Mouse (Mus musculus): ENCODE measurements around the gene Tmem44. TPM values are rescaled to one million over a fixed set of nuclear protein-coding genes. Genes with fewer than 3 reads are reported as not detected.
A peak's percentile ranks its signal among the peaks of the same experiment; 100 is the strongest.

Gene Tmem44
- polyA plus RNA-seq, 1 experiment from 2014 or later, result not detected

DNA sequence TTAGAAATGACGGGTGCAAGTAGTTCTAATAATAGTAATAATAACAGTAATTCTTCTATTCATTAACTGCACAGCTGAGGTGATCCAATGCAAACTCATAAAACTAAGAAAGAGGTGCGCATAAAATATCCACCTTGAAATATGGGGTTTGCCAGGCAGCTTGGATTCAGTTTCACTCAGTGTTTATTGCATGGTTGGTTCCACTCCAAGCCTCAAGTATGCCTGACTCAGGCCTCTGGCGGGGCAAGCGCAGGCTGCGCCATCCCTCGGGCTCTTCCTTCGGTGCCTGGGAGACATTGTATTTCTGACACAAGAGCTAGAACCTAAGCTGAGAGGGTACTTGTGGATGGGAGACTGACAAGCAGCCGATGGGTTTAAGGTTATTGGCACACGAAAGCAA, 32.0 kb downstream of the Tmem44 start:
- no peaks in the 10 kb centered on the region for H3K79me2 ChIP-seq (ENCODE audit: inconsistent target)
- 89% methylated on average over 7 of the region's 9 CpGs for whole genome bisulfite sequencing (ENCODE audit: missing documents)
- H3K4me3 ChIP-seq (ENCODE audit: inconsistent target), result no peak overlapping the region
- H3K27ac ChIP-seq, result no peak overlapping the region
- H3K36me3 ChIP-seq (ENCODE audit: inconsistent target), result no peaks in the 10 kb centered on the region

DNA sequence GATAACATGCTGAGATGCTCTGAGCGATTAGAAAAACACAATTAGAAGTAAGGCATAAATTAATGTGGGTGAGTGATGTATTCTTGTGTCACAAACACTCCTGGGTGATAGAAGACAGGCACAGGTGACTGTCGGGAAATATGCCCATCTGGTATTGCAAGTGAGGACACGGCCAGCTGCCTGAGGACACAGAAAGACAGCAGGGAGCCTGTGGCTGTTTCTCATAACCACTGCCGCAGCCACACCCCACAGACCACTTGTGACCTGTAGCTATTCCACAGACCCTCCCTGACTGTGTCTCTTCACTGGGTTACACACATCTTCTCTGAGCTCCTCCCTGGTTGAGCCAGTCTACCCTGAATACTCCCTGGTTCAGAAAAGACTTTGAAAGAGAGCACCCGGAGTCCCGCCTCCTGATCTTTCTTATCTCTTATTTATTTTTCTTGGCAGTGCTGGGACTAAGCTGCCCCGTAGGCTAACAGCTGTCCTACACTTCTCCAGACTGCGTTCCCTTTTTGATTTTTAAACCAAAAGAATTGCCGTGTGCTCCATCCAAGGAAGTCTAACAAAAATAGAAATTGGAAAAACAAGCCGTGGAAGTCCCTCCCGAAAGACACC, 32.9 kb downstream of the Tmem44 start:
- WGBS (ENCODE audit: missing documents), result 88% methylated on average over 11 of the region's 11 CpGs
- no peaks in the 10 kb centered on the region for H3K36me3 ChIP-seq (ENCODE audit: inconsistent target)

DNA sequence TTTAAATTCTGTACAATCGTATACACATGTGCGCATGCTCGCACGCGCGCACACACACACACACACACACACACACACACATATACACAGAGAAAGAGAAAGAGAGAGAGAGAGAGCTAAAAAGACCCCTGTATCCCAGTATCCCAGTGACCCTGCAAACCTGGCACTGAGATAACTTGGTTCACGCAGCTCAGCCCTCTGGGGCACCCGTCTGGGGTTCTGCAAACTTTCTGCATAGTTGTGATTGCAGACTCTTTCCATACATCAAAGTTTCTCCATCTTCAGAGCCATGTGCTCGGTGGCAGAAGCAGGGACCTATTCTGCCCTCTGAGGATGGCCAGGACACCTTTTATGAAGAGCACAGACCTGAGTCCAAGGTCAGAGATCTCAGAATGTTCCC, 33.6 kb downstream of the Tmem44 start:
- 90% methylated on average over 3 of the region's 9 CpGs for WGBS (ENCODE audit: missing documents)
- H3K4me3 ChIP-seq (ENCODE audit: inconsistent target), result no peak overlapping the region
- no peak overlapping the region for H3K27ac ChIP-seq
- no peaks in the 10 kb centered on the region for H3K79me2 ChIP-seq (ENCODE audit: inconsistent target)
- H3K36me3 ChIP-seq (ENCODE audit: inconsistent target), result no peaks in the 10 kb centered on the region

More for the DNA sequence above, 32.9 kb downstream of the Tmem44 start:
- H3K79me2 ChIP-seq (ENCODE audit: inconsistent target), result no peaks in the 10 kb centered on the region
- no peak overlapping the region for H3K27ac ChIP-seq
- no peak overlapping the region for H3K4me3 ChIP-seq (ENCODE audit: inconsistent target)

DNA sequence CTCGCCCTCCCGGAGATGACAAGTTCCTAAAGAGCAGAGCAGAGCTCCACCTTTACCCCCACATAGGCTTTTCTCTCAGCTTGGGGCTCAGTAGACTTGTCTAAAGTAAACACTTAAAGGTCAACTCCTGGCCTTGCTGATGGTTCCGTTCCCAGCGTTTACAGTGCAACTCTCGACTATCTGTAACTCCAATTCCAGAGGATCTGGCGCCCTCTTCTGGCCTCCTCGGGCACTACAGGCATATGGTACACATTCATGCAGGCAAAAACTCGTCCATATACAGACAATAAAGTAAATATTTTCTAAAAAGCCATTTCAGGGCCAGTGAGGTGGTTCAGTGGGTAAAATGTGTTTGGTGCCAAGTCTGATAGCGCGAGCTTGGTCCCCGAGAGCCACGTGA, 35.2 kb downstream of the Tmem44 start:
- no peak overlapping the region for H3K27ac ChIP-seq
- no peaks in the 10 kb centered on the region for H3K79me2 ChIP-seq (ENCODE audit: inconsistent target)
- H3K36me3 ChIP-seq (ENCODE audit: inconsistent target), result no peaks in the 10 kb centered on the region
- WGBS (ENCODE audit: missing documents), result 81% methylated on average over 9 of the region's 12 CpGs
- no peak overlapping the region for H3K4me3 ChIP-seq (ENCODE audit: inconsistent target)

DNA sequence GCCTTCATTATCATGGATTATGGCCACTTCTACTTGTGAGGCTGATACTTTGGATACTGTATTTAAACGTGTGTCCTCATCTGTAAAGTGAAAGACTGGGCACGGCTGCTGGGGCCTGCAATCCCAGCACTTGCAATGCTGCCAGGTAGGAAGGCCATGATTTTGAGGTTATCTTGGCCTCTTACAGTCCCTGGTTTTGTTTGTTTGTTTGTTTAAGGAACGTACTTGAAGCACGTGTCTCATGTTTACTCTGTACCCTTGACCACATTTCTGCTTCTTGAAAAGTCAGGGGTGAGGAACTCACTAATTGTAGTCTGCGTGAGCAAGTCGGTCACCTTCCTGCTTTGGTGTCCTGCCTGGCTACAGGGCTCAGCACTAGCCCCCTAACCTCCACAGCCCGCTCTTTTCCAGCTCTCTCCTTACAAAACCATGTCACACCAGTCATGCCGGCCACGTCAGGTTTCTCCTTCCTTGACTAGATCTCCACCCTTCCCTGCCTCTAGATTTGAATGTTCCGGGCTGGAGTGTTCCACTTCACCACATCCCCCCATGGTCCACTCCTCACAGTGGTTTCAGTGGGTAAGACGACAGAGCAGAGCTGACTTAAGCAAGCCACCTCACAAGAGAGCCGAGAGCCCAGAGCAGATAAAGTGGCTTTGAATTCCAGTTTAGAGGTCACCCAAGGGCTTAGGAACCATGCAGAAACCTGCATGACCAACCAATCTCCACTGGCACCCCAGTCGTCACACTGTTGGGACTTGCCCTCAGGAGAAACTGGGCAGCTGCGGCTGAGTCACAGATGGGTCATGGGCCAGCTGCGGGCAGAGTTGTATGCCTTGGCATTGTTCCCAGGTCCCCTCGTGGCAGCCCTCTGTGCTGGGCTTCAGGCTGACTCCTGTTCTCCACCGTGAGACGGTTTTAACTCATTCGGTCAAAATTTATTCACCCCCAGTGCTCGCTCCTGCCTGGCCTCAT, 37.3 kb downstream of the Tmem44 start:
- no peaks in the 10 kb centered on the region for H3K36me3 ChIP-seq (ENCODE audit: inconsistent target)
- no peak overlapping the region for H3K4me3 ChIP-seq (ENCODE audit: inconsistent target)
- no peaks in the 10 kb centered on the region for H3K79me2 ChIP-seq (ENCODE audit: inconsistent target)
- WGBS (ENCODE audit: missing documents), result 78% methylated on average over 20 of the region's 20 CpGs
- no peak overlapping the region for H3K27ac ChIP-seq

DNA sequence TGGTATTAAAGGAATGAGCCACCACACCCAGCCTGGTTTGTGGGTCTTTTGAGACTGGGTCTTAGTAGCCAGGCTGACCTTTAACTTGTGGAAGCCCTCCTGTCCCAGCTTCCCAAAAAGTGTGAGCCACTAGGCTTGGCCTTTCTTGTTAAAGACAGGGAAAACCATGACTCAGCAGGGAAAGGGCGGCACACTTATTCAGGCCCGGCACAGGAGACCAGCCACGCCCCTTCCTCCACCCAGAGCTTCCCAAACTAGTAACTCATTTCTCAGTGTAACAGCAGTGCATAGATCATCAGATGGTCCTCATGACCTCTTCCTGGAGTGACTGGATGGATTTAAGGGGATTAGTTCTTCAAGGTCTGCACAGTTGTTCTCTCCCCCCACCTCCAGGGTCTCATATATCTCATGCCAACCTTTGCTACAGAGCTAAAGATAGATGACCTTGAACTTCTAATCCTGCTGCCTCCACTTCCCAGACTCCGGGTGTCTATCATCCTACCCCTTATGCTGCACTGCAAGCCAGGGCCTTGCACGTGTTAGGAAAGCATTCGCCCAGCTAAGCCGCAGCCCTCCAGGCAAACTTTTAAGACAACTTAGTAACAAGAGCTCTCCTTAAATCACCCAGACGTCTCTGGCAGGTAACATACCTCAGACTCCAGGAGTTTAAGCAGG, 38.1 kb downstream of the Tmem44 start:
- 0 out of 2 replicates have a peak overlapping the region, but pooled peaks have one; percentile 12 for H3K27ac ChIP-seq
- no peaks in the 10 kb centered on the region for H3K79me2 ChIP-seq (ENCODE audit: inconsistent target)
- H3K36me3 ChIP-seq (ENCODE audit: inconsistent target), result no peaks in the 10 kb centered on the region
- H3K4me3 ChIP-seq (ENCODE audit: inconsistent target), result no peak overlapping the region
- 66% methylated on average over 8 of the region's 8 CpGs for WGBS (ENCODE audit: missing documents)

DNA sequence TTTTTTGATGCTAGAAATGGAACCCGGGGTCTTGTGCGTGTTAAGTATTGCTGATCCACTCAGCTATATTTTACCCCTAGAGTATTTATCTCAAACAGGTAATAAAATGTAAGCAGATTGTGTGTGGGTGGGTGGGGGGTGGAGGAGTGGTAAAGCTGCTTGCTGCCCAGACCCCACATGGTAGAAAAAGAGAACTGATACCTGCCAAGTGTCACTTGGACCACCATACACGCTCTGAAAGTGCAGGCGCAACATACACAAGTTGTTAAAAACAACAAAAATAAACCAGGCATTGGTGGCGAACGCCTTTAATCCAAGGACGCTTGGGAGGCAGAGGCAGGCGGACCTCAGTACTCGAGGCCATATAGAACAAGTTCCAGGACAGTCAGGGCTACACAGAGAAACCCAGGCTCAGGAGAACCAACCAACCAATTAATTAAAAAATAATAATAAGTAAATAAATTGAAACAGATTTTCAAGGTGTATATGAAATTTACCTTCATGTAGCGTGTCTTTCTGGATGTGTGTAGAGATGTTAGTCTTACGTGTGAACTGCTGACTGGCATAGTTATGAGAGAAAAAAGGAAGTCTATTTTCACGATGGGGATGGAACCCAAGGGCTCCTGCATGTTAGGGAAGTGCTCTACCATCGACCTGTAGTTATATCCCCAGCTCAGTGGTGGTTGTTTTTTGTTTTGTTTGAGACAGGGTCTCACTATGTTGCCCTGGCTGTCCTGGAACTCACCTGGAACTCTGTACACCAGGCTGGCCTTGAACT, 38.9 kb downstream of the Tmem44 start:
- no peak overlapping the region for H3K4me3 ChIP-seq (ENCODE audit: inconsistent target)
- peak overlapping the region; percentile 85; the same call in 1 of the 2 replicates for H3K27ac ChIP-seq
- WGBS (ENCODE audit: missing documents), result 53% methylated on average over 13 of the region's 13 CpGs
- H3K36me3 ChIP-seq (ENCODE audit: inconsistent target), result no peaks in the 10 kb centered on the region
- no peaks in the 10 kb centered on the region for H3K79me2 ChIP-seq (ENCODE audit: inconsistent target)

DNA sequence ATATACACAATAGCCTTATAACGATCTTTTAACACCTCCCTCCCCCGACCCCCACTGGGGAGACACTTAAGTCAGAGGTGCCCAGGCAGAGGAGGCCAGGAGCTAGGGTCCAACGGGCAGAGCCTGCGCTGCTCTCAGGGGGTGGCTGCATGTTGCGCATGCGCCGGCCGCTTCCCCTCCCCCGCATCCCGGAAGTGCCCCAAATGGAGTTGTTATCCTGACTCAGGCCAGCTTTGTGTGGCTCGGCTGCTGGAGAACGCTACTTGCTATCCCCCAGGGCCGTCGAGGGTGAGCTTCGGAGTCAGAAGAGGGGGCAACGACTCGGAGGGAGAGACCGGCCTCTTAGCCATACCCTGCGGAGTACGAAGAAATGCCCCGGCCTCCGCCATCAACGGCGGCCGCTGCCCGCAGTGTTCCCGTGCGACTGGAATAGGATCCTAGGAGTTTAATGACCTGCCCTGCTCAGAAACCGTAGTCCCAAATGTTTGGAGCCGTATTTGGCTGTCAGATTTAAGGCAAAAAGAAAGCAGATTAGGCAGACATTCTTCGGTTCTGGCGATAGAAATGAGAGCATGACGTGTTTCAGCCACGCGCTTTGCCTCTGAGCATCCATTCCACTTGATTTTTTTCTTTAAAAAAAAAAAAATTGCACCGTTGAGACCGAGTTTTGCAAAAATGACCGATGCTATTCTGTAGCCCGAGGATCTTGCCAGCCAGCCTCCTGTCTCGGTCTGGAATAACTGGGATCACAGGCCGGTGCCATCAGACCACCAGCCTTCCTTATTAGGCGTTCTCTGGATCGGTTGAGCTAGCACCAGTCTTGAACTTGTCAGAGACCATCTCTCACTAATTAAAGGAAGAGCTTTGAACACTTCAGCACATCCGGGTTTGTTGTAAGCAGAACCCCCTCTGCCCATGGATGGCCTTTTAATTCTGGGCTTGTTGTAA, 39.9 kb downstream of the Tmem44 start:
- WGBS (ENCODE audit: missing documents), result 5% methylated on average over 44 of the region's 44 CpGs
- Histone ChIP-seq H3K36me3 (ENCODE audit: inconsistent target) (no peaks in the 10 kb centered on the region), H3K79me2 (ENCODE audit: inconsistent target) (no peaks in the 10 kb centered on the region), H3K27ac (peak overlapping the region; percentile 85), H3K4me3 (ENCODE audit: inconsistent target) (peak overlapping the region; percentile 68)

DNA sequence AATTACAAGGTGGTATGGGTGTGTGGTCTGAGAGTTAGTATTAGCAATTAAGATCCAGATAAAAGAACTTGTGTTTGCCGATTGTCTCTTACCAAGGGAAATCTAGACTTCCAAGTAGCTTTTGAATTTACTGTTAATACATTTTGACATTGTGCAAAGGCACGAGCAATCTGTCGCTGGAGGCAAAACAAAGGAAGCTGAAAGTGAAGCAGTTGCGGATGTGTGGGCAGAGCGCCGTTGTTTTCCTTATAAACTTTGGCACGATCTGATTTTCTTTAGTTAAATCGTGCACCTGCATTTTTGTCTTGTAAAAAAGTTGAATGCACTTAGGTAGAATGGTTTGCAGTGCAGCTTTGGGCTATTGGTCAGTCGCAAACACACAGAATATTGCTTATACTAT, 40.6 kb downstream of the Tmem44 start:
- no peaks in the 10 kb centered on the region for H3K36me3 ChIP-seq (ENCODE audit: inconsistent target)
- H3K4me3 ChIP-seq (ENCODE audit: inconsistent target), result peak overlapping the region; percentile 68
- peak overlapping the region; percentile 85 for H3K27ac ChIP-seq
- no peaks in the 10 kb centered on the region for H3K79me2 ChIP-seq (ENCODE audit: inconsistent target)
- 7% methylated on average over 9 of the region's 9 CpGs for WGBS (ENCODE audit: missing documents)

DNA sequence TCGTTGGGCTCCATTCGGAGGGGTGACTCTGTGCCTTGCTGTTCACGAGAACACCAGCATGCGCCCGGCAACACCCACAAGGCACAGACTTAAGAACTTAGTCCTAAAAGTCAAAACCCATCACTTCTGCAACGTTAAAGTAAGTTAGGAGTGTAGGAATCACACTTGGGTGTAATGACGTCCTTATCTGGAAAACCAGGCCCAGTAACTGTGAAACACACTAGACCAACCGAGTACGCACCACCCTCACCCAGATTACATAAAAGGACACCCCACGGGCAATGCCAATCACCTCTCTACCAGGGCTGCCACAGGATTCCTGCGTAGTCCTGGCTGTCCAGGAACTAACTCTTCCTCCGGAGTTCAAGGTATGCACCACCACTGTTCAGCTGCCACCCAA, 41.3 kb downstream of the Tmem44 start:
- H3K36me3 ChIP-seq (ENCODE audit: inconsistent target), result no peaks in the 10 kb centered on the region
- H3K27ac ChIP-seq, result no peak overlapping the region
- H3K79me2 ChIP-seq (ENCODE audit: inconsistent target), result no peaks in the 10 kb centered on the region
- 93% methylated on average over 11 of the region's 12 CpGs for WGBS (ENCODE audit: missing documents)
- H3K4me3 ChIP-seq (ENCODE audit: inconsistent target), result no peak overlapping the region

DNA sequence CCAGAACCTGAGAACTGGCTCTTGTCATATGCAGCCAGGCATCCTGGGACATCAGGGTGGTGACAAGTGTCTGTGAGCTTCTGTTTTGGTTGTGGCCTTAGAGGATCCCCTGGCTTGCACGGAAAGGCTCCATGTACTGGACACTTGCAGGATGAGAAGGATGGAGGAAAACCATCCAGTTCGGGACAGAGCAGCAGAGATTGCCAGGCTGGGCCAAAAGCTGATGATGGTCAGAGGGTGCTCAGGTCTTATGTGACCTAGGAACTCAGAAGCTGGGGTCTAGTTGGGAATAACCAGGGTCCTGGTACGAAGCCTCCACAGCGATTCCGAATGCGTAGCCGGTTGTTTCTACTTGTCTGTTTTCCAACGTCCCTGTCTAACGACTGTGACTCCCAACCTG, 41.9 kb downstream of the Tmem44 start:
- Histone ChIP-seq H3K4me3 (ENCODE audit: inconsistent target) (no peak overlapping the region), H3K79me2 (ENCODE audit: inconsistent target) (no peaks in the 10 kb centered on the region), H3K36me3 (ENCODE audit: inconsistent target) (no peaks in the 10 kb centered on the region), H3K27ac (no peak overlapping the region)
- 93% methylated on average over 9 of the region's 9 CpGs for WGBS (ENCODE audit: missing documents)

DNA sequence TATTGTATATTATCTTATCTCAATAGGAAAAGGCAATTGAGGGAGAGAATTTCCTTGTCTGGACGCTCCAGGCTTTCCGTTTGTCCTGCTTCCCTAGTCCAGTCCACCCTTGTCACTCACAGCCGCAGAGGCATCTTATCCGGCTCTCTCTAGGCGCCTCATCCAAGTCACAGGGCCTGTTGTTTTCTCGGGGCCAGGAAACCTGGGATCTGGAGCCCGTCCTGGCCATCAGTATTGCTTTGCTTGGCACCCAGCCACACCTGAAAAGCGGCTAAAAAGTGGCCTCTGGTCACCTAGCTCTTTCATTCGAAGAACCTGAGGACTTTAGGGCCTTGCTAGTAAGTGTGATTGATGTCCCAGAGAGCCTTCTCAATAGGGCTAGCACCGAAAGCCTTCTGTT, 43.5 kb downstream of the Tmem44 start:
- H3K79me2 ChIP-seq (ENCODE audit: inconsistent target), result no peaks in the 10 kb centered on the region
- H3K36me3 ChIP-seq (ENCODE audit: inconsistent target), result no peaks in the 10 kb centered on the region
- H3K27ac ChIP-seq, result no peak overlapping the region
- H3K4me3 ChIP-seq (ENCODE audit: inconsistent target), result no peak overlapping the region
- WGBS (ENCODE audit: missing documents), result 93% methylated on average over 10 of the region's 10 CpGs

DNA sequence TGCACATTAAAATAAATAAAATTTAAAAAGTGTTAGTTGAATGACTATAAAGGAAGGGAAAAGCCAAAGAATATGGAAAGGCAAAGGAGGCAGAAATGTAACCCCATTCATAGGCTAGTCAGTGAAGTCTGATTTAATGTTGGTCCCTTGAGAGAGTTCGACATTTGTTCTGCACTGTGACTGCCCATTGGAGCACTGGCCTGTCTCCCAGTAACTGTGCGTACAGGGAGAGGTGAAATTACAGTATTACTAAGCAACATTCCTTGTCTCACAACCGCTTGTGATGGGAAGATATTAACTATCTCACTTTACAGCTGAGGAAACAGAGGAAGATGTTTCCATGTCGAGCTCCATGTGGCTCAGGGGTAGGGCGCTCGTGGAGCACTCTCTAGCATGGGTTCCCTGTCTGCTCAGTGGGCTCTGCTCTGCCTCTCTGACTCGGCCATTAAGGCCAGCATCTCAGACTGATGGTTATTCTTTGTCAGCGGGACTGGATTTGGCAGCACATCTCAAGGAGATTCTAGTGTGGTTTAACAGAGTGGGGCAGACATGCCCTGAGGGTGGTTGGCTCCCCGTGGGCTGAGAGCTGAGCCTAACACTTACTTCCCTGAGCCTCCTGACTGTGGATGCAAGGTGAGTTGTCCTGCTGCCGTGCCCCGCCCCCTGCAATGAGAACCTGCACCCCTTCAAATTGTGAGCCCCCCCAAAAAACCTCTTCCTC, 45.2 kb downstream of the Tmem44 start:
- H3K27ac ChIP-seq, result no peak overlapping the region
- no peaks in the 10 kb centered on the region for H3K36me3 ChIP-seq (ENCODE audit: inconsistent target)
- no peak overlapping the region for H3K4me3 ChIP-seq (ENCODE audit: inconsistent target)
- H3K79me2 ChIP-seq (ENCODE audit: inconsistent target), result no peaks in the 10 kb centered on the region
- 87% methylated on average over 11 of the region's 11 CpGs for WGBS (ENCODE audit: missing documents)
